Mouse (Mus musculus) midbrain, postnatal 0 days (tissue): ENCODE measurements around the gene Mterf1a. TPM values are rescaled to one million over a fixed set of nuclear protein-coding genes. Genes with fewer than 3 reads are reported as not detected.
A peak's percentile ranks its signal among the peaks of the same experiment; 100 is the strongest.
"Not testable (repeated sequence)": the region's sequence is repeated elsewhere in the genome, so short reads cannot be mapped to it uniquely, and the experiment has no call there.

Experiments used
- ATAC-seq: fragments of 200-750 bp; cut with Nextera tagmentation; 2 replicates; pipeline ENCODE4 v1.8.0; 2017; ENCODE audit warnings: moderate number of reproducible peaks, mild to moderate bottlenecking, moderate TSS enrichment, moderate library complexity; ENCODE audit not compliant: low FRiP score
- DNase-seq: peaks from one replicate; pipeline ENCODE4 v3.0.0-alpha.2; 2015; ENCODE audit warnings: low spot score
- H3K27ac ChIP-seq: fragments of 300-500 bp; sonication (generic); 2 replicates; pipeline ENCODE4 v1.5.1; 2014; ENCODE audit warnings: low read depth, mild to moderate bottlenecking, low read length, mixed read lengths
- H3K27me3 ChIP-seq: fragments of 300-500 bp; sonication (generic); 2 replicates; pipeline ENCODE4 v1.6.1; 2014; ENCODE audit warnings: low read length, control low read depth, mixed read lengths; ENCODE audit not compliant: insufficient read depth
- H3K36me3 ChIP-seq: fragments of 300-500 bp; sonication (generic); 2 replicates; pipeline ENCODE4 v1.6.1; 2014; ENCODE audit warnings: low read length, control low read depth, mixed read lengths; ENCODE audit not compliant: insufficient read depth
- H3K4me1 ChIP-seq: fragments of 300-500 bp; sonication (generic); 2 replicates; pipeline ENCODE4 v1.6.1; 2014; ENCODE audit warnings: mild to moderate bottlenecking, control low read depth, antibody characterized with exemption, low read length, mixed read lengths; ENCODE audit not compliant: insufficient read depth
- H3K4me2 ChIP-seq: fragments of 300-500 bp; sonication (generic); 2 replicates; pipeline ENCODE4 v1.6.1; 2014; ENCODE audit warnings: low read depth, mild to moderate bottlenecking, low read length, mixed read lengths; ENCODE audit not compliant: poor library complexity, severe bottlenecking
- H3K4me3 ChIP-seq: fragments of 300-500 bp; sonication (generic); 2 replicates; pipeline ENCODE4 v1.5.1; 2014; ENCODE audit warnings: low read depth, mild to moderate bottlenecking, low read length, moderate library complexity
- H3K9ac ChIP-seq: fragments of 300-500 bp; sonication (generic); replicated peaks from 2 replicates; pipeline ENCODE4 v1.6.1; 2014; ENCODE audit warnings: mild to moderate bottlenecking, low read length, moderate library complexity, mixed read lengths; ENCODE audit not compliant: poor library complexity, severe bottlenecking
- H3K9me3 ChIP-seq: fragments of 300-500 bp; sonication (generic); 2 replicates; pipeline ENCODE4 v1.6.1; 2016; ENCODE audit warnings: low read length, control low read depth
- CTCF ChIP-seq: IDR thresholded peaks from 2 replicates; pipeline ENCODE4 v1.5.1; 2016; ENCODE audit warnings: antibody characterized with exemption, mild to moderate bottlenecking
- WGBS: fragments of 180-500 bp; shearing (Covaris S2); extraction: QIAGEN DNeasy Blood & Tissue Kit; methylation state at CpG from one replicate; pipeline ENCODE4 v1.1.7; 2014; 5-methylcytosine and 5-hydroxymethylcytosine counted together
- polyA plus RNA-seq: library from polyadenylated mRNA; unstranded; fragments of >200 nt; fragmentation: Nextera tagmentation; extraction: Ambion mirVana; gene quantifications from 2 replicates; pipeline ENCODE4 v1.2.1, GENCODE M21; 2015
- total RNA-seq: library from RNA; depleted of rRNA; stranded (reverse); fragments of >200 nt; gene quantifications from 2 replicates; pipeline ENCODE4 v1.2.3, GENCODE M21; 2014; rRNA removed

Gene Mterf1a
- total RNA-seq, result 4.9 and 5.3 TPM in 2 replicates
- 3.7 and 4.2 TPM in 2 replicates for polyA plus RNA-seq

DNA sequence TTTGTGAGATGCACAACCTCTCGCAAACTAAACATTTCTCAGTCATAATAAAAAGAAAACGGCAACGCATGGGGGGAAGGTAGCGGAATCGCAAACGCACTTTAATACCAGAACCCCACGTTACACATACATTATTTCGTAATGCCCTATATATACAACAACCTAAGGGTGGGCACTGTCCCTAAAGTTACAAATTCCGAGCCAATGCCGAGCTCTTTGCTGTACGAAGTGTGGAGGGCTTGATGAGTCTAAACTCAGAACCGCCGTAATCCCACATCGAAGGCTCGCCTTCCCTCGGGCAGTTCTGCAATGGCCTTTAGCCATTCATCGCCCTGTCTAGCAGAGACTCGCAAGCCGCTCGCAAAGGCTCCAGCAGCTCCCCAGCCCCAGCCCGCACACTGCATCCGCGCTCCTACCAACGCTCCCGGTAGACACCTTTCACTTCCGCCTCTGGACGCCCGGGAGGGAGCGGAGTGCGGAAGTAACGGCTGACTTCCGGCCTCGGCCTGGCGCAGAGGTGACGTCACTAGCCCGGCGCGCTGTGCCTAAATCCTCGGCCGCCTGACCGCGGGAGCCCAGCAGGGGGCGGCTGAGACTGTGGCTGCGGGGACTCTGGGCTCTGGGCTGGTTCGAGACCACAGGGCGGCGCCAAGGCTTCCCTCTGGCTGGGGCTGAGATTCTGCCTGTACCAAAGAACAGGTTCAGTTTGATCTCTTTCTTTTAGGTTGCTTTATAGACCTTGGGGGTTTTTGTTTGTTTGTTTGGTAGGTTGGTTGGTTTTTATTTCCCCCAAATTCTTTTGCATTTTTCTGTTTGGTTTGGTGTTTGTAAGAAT lies at the start of gene Mterf1a:
Gene Mterf1a, minus strand, starts transcription at position 475 of the 835 bp plus-strand sequence.
- H3K27ac ChIP-seq, H3K27me3 ChIP-seq, H3K4me1 ChIP-seq, H3K36me3 ChIP-seq, DNase-seq, H3K9me3 ChIP-seq: not testable (repeated sequence)
- H3K4me2 ChIP-seq, result peak within 1 kb of the TSS; percentile 58
- H3K4me3 ChIP-seq, result peak within 1 kb of the TSS; percentile 37
- WGBS, result 3% methylated on average over 6 of the region's 47 CpGs
- ATAC-seq, result peak; percentile 99
- peak; percentile 26; the same call in 1 of the 2 replicates for TF ChIP-seq CTCF
- 0 out of 2 replicates have a peak within 1 kb of the TSS, but pooled peaks have one; percentile 33 for H3K9ac ChIP-seq

DNA sequence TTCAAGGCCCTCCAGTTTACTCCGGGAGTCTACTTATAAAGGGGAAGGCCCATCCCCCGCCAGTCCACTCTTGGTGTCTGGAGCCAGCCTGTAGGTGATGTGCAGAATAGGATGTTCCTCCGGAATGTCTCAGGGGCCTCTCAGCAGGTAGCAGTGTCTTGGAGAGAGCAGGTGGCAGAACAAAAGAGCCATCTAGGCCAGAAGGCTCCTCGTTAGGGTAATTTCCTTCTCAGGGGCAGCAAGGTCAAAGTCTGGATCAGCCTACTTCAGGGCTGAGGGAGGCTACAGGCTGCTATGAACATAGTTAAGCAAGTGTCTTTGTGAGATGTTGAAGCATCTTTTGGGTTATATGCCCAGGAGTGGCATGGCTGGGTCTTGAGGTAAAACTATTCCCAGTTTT lies 49.4 kb upstream of the Mterf1a start:
- 66% methylated on average over 4 of the region's 4 CpGs for WGBS
- not testable (repeated sequence) for H3K36me3 ChIP-seq, H3K27me3 ChIP-seq, H3K4me2 ChIP-seq, H3K9ac ChIP-seq, H3K27ac ChIP-seq, DNase-seq, H3K9me3 ChIP-seq, H3K4me3 ChIP-seq, H3K4me1 ChIP-seq, ATAC-seq

DNA sequence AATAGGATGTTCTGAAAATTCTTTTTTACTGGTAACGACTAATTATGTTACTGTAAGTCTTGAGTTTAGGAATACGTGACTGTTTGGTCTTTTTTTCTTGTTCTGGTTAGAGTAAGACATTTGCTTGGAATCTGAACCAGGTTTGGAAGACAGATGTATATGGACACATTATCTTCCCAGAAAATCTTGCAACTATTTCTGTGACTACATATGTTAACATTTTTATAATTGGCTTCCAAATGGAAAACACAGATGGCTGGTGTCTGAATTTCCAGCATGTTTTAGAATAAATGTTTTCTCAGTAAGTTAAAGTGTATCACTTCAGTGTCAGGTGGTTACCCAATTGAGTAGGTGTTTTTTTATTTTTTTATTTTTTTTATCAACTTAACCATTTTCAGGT lies 47.5 kb upstream of the Mterf1a start:
- H3K36me3 ChIP-seq, result no peaks in the 10 kb centered on the region
- no peak for DNase-seq
- H3K27me3 ChIP-seq, result no peaks in the 10 kb centered on the region
- WGBS, result 91% methylated on average over 2 of the region's 2 CpGs
- ATAC-seq, result no peak
- no peak overlapping the region for H3K4me2 ChIP-seq
- no peak overlapping the region for H3K4me3 ChIP-seq
- TF ChIP-seq CTCF, result no peak
- H3K9ac ChIP-seq, result no peak overlapping the region
- H3K9me3 ChIP-seq, result no peaks in the 10 kb centered on the region
- H3K4me1 ChIP-seq, result no peaks in the 10 kb centered on the region
- no peak overlapping the region for H3K27ac ChIP-seq

DNA sequence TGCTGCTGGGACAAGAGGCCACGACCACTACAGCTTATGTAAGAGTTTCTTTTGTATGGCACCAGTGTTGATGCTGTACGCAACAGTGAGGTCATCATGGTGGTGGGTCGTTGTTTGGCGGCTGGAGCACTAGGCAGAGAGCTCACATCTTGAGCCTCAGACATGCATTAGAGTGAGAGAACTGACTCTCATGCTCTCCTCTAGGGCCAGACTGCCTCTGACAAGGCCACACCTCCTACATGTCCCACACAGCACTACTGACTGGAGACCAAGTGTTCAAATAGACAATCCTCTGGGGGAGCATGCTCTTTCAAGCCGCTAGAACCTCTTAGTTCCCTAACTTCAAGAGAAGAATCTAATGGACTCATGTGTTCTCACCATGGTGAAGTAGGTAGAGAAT lies 45.6 kb upstream of the Mterf1a start:
- Histone ChIP-seq H3K27me3 (no peaks in the 10 kb centered on the region), H3K9me3 (no peaks in the 10 kb centered on the region), H3K4me3 (no peak overlapping the region), H3K4me2 (no peak overlapping the region), H3K9ac (no peak overlapping the region), H3K36me3 (no peaks in the 10 kb centered on the region), H3K27ac (no peak overlapping the region), H3K4me1 (no peaks in the 10 kb centered on the region)
- DNase-seq (no peak), ATAC-seq (no peak)
- TF ChIP-seq CTCF, result no peak
- 98% methylated on average over 5 of the region's 5 CpGs for WGBS

DNA sequence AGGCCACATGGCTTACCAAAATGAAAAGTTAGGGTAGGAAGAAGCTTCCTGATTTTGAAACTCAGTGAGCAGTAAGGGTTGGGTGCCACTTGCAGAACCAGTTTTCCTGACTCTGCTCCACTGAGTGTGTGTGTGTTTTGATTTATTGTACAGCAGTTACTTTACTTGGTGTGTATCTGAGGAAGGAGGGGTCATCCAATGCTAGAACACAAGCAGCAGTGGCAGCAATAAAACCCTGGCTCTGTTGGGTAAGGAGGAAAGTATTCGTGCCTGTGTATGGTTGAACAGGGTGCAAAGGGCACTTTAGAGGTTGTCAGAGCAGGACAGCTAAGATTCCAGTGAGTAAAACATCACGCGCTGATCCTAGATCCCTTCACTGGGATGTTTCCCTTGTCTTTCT lies 45.2 kb upstream of the Mterf1a start:
- H3K4me2 ChIP-seq, result no peak overlapping the region
- no peaks in the 10 kb centered on the region for H3K27me3 ChIP-seq
- no peak overlapping the region for H3K4me3 ChIP-seq
- WGBS, result 100% methylated on average over 3 of the region's 3 CpGs
- H3K9me3 ChIP-seq, result no peaks in the 10 kb centered on the region
- DNase-seq (no peak), ATAC-seq (no peak)
- H3K36me3 ChIP-seq, result no peaks in the 10 kb centered on the region
- no peak overlapping the region for H3K9ac ChIP-seq
- H3K27ac ChIP-seq, result no peak overlapping the region
- H3K4me1 ChIP-seq, result no peaks in the 10 kb centered on the region
- TF ChIP-seq CTCF, result no peak

DNA sequence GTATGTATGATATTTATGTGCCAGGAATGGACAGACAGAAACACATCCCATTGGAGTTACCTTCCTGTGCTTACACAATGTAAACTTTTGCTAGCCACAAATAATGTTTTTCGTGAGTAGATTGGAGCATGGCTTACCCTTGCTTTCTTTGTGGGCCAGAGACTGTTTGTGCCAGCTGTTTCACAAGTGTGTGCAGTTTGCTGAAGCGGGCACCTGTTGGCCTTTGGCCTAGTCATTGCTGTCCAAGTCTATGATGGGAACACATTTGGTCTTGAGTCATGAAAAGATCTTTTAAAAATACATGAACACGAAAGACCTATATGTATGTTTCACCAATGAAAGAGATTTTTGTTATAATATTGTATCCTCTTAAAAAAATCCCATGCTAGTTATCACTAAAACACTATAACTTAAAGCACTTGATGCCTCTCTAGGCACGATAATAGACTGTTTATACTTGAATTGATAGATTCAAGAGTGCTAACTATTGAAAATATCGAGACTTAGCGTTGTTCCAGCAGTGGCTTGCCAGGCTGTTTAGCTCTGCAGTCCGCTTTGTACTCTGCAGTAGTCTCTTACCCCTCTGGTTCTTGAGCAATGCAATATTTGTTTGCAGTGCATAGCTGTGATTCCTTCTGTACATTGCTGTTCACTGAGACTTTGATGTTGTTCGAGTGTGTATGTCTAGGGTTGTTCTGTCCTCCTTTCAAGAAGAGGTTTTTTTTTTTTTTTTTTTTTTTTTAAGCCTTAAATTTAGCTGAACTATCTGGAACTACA lies 42.2 kb upstream of the Mterf1a start:
- no peaks in the 10 kb centered on the region for H3K36me3 ChIP-seq
- TF ChIP-seq CTCF, result no peak
- ATAC-seq (no peak), DNase-seq (no peak)
- H3K4me2 ChIP-seq, result no peak overlapping the region
- H3K9me3 ChIP-seq, result no peaks in the 10 kb centered on the region
- H3K4me1 ChIP-seq, result peaks cover 5% of the 10 kb centered on the region; the same call in 1 of the 2 replicates
- WGBS, result 88% methylated on average over 8 of the region's 8 CpGs
- H3K27me3 ChIP-seq, result no peaks in the 10 kb centered on the region
- H3K4me3 ChIP-seq, result no peak overlapping the region
- no peak overlapping the region for H3K9ac ChIP-seq
- no peak overlapping the region for H3K27ac ChIP-seq
